Mouse (Mus musculus) hindbrain, embryonic 15.5 days (tissue): Measurements from ENCODE around the gene Med9. TPM values are rescaled to one million over a fixed set of nuclear protein-coding genes. Genes with fewer than 3 reads are reported as not detected.

Source experiments
- ATAC-seq: fragments of 200-750 bp; cut with Nextera tagmentation; 2 replicates; pipeline ENCODE4 v1.8.0; 2017; ENCODE audit warnings: low read depth, moderate number of reproducible peaks, moderate TSS enrichment; ENCODE audit not compliant: low FRiP score
- H3K27ac ChIP-seq: fragments of 300-500 bp; sonication (generic); replicated peaks from 2 replicates; pipeline ENCODE4 v1.5.1; 2015; ENCODE audit warnings: mild to moderate bottlenecking, inconsistent platforms
- H3K27me3 ChIP-seq: fragments of 300-500 bp; sonication (generic); 2 replicates; pipeline ENCODE4 v1.6.1; 2015; ENCODE audit warnings: control low read depth, inconsistent platforms
- H3K36me3 ChIP-seq: fragments of 300-500 bp; sonication (generic); 2 replicates; pipeline ENCODE4 v1.6.1; 2015; ENCODE audit warnings: control low read depth, inconsistent platforms
- H3K4me1 ChIP-seq: fragments of 300-500 bp; sonication (generic); replicated peaks from 2 replicates; pipeline ENCODE4 v1.6.1; 2015; ENCODE audit warnings: control low read depth, inconsistent platforms
- H3K4me2 ChIP-seq: fragments of 300-500 bp; sonication (generic); 2 replicates; pipeline ENCODE4 v1.6.1; 2015; ENCODE audit warnings: moderate library complexity, mild to moderate bottlenecking, inconsistent platforms
- H3K4me3 ChIP-seq: fragments of 300-500 bp; sonication (generic); 2 replicates; pipeline ENCODE4 v1.5.1; 2015; ENCODE audit warnings: mild to moderate bottlenecking, inconsistent platforms
- H3K9ac ChIP-seq: fragments of 300-500 bp; sonication (generic); 2 replicates; pipeline ENCODE4 v1.6.1; 2015; ENCODE audit warnings: inconsistent platforms
- H3K9me3 ChIP-seq: fragments of 300-500 bp; sonication (generic); 2 replicates; pipeline ENCODE4 v1.6.1; 2016; ENCODE audit warnings: control low read depth, inconsistent platforms
- WGBS: fragments of 180-500 bp; shearing (Covaris S2); methylation state at CpG from one replicate; pipeline ENCODE4 v1.1.7; 2015; 5-methylcytosine and 5-hydroxymethylcytosine counted together
- polyA plus RNA-seq: library from polyadenylated mRNA; unstranded; fragments of >200 nt; fragmentation: Nextera tagmentation; extraction: Ambion mirVana; gene quantifications from 2 replicates; pipeline ENCODE4 v1.2.1, GENCODE M21; 2015

The Med9 gene
- polyA plus RNA-seq, 1 experiment from 2014 or later = 38.0 TPM

DNA sequence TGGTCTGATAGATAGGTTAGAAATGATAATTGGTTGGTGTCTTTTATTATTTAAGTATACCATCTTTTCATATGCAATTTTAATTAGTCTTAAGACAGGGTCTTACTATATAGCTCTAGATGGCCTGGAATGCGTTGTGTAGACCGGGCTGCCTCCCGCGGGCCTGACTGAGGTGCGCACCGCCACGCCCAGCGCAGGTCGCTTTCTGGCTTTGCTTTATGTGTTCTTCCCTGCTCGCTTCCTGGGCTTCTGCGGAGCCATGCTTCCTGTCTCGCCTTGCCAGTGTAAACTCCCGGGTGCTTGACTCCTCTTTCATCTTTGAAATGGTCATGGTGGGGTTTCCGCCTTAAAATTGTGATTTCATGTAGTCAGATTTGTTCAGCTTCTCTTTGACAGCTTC lies 4.9 kb downstream of the Med9 start:
- Histone ChIP-seq H3K4me2 (no peak overlapping the region), H3K4me1 (peaks cover 11% of the 10 kb centered on the region), H3K9me3 (no peaks in the 10 kb centered on the region), H3K27me3 (no peaks in the 10 kb centered on the region), H3K36me3 (no peaks in the 10 kb centered on the region), H3K9ac (no peak overlapping the region), H3K27ac (no peak overlapping the region), H3K4me3 (no peak overlapping the region)
- WGBS = 92% methylated on average over 14 of the region's 14 CpGs
- ATAC-seq = no peak

- Histone ChIP-seq H3K4me1 (no peaks in the 10 kb centered on the region), H3K27ac (no peak overlapping the region), H3K27me3 (no peaks in the 10 kb centered on the region), H3K9ac (no peak overlapping the region), H3K9me3 (no peaks in the 10 kb centered on the region), H3K4me3 (no peak overlapping the region), H3K4me2 (no peak overlapping the region), H3K36me3 (peaks cover 11% of the 10 kb centered on the region; the same call in 1 of the 2 replicates)
- 84% methylated on average over 6 of the region's 6 CpGs for WGBS
- ATAC-seq = no peak
Observed at GRCm38 (mm10) chr11:59956749-59957148, 8.7 kb downstream of the Med9 start.

DNA sequence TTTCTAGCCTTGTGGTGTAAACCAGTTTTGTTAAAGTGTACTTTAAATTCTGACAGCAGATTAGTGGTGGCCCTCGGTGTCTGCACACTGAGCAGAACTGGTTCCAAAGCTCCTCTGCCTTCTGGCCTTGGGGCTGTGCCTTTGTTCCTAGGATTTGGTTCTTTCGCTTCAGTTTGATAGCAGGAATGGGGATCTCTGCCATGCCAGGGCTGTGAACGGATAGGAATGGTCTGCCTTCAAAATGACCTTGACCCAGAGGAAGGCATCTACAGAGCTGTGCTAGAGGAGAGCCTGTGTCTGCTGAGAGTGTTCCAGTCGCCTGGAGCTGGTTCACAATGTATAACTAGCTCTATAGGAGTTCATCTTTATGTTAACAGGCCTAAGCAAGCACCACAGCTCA lies 11.4 kb downstream of the Med9 start:
- ATAC-seq = no peak
- peaks cover 20% of the 10 kb centered on the region for H3K27me3 ChIP-seq
- no peaks in the 10 kb centered on the region for H3K9me3 ChIP-seq
- no peak overlapping the region for H3K4me3 ChIP-seq
- H3K4me2 ChIP-seq = no peak overlapping the region
- H3K27ac ChIP-seq = no peak overlapping the region
- peaks cover 11% of the 10 kb centered on the region; the same call in 1 of the 2 replicates for H3K36me3 ChIP-seq
- WGBS = 85% methylated on average over 4 of the region's 4 CpGs
- peaks cover 12% of the 10 kb centered on the region for H3K4me1 ChIP-seq
- H3K9ac ChIP-seq = no peak overlapping the region

DNA sequence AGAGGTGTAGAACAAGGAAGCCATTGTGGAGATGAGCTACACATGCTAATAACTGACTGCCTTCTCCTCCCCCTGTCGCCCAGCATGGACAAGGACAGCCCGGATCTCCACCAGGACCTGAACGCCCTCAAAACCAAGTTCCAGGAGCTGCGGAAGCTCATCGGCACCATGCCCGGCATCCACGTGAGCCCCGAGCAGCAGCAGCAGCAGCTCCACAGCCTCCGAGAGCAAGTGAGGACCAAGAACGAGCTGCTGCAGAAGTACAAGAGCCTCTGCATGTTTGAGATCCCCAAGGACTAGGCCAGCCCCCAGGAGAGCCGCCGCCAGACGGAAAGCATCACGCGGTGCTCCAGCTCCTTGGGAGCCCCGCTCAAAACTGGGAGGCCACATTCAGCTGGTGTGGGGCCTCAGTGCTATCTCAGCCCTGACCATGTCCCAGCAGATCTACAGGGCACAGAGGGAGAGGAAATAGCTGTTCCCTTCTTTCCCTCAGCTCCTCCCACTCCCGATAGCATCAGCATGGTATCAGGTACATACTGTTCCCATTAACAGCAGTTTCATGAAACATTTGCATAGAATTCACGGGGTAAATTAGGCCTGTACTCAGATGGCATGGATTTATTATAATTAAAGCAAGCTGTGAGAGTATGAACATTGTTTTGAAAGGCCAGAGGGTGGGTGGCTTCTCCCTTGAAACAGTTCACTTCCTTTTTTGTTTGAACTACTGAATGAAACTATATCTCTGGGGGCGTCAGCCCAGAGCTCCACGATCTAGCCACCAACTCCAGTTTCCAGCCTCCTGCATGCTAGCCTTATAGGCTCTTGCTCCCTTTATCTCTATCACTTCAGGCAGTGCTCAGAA lies 12.7 kb downstream of the Med9 start:
- H3K4me1 ChIP-seq = peaks cover 24% of the 10 kb centered on the region
- no peak overlapping the region for H3K9ac ChIP-seq
- H3K4me2 ChIP-seq = no peak overlapping the region
- peaks cover 27% of the 10 kb centered on the region for H3K27me3 ChIP-seq
- no peaks in the 10 kb centered on the region for H3K9me3 ChIP-seq
- peaks cover 11% of the 10 kb centered on the region; the same call in 1 of the 2 replicates for H3K36me3 ChIP-seq
- no peak overlapping the region for H3K4me3 ChIP-seq
- 88% methylated on average over 20 of the region's 20 CpGs for WGBS
- ATAC-seq = no peak
- H3K27ac ChIP-seq = no peak overlapping the region

- peaks cover 24% of the 10 kb centered on the region for H3K4me1 ChIP-seq
- H3K9me3 ChIP-seq = no peaks in the 10 kb centered on the region
- WGBS = 88% methylated on average over 9 of the region's 9 CpGs
- H3K36me3 ChIP-seq = peaks cover 11% of the 10 kb centered on the region; the same call in 1 of the 2 replicates
- H3K27ac ChIP-seq = no peak overlapping the region
- no peak overlapping the region for H3K9ac ChIP-seq
- peaks cover 27% of the 10 kb centered on the region for H3K27me3 ChIP-seq
- H3K4me2 ChIP-seq = no peak overlapping the region
- no peak for ATAC-seq
- H3K4me3 ChIP-seq = no peak overlapping the region
Observed at GRCm38 (mm10) chr11:59961338-59961875, 13.4 kb downstream of the Med9 start.

GRCm38 (mm10) chr11:59962590-59962989 lies 14.6 kb downstream of the Med9 start:
- Histone ChIP-seq H3K36me3 (peaks cover 11% of the 10 kb centered on the region; the same call in 1 of the 2 replicates), H3K4me2 (no peak overlapping the region), H3K4me3 (no peak overlapping the region), H3K9ac (no peak overlapping the region), H3K4me1 (peaks cover 24% of the 10 kb centered on the region), H3K9me3 (no peaks in the 10 kb centered on the region), H3K27ac (no peak overlapping the region), H3K27me3 (peaks cover 27% of the 10 kb centered on the region)
- ATAC-seq = no peak
- WGBS = 77% methylated on average over 3 of the region's 3 CpGs

DNA sequence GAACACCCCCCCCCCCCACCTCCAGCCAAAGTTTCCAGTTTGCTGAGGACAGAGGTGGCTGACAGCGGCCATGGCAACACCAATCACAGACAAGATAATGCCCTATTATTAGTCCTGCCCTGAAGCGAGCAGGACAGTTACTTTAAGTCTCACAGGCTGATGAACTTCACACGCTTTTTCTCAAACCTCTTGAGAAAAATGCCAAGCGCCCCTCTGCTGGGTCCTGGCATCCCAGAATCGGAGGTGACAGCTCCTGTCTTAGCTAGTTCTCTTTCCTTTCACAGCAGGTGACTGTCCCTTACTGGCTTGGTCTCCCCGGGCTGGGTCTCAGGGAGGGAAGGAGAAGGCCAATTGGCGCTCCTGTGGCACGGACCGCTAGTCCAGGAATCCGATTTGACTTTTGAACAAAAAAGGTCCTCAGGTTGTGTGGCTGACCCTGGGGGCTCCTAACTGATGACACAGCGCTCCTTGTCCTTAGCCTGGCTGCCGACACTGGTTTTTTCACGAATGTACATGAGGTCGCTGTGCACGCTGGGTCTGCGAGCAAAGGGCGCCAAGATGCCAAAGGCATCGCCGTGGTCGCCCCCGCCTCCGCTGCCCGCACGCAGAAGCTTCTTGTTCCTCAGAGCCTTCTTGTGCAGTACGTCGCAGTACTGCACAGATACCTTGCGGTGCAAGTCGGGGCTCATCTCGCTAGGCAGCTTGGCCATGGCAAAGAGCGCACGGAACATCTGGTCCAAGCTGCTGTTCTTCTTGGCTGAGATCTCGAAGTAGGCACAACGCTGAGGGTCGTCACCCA lies 15.6 kb downstream of the Med9 start:
- 5% methylated on average over 34 of the region's 34 CpGs for WGBS
- Histone ChIP-seq H3K9ac (peak overlapping the region; percentile 40), H3K27ac (no peak overlapping the region), H3K36me3 (peaks cover 11% of the 10 kb centered on the region; the same call in 1 of the 2 replicates), H3K4me3 (peak overlapping the region; percentile 41), H3K4me1 (peaks cover 24% of the 10 kb centered on the region), H3K4me2 (peak overlapping the region; percentile 96), H3K9me3 (no peaks in the 10 kb centered on the region), H3K27me3 (peaks cover 27% of the 10 kb centered on the region)
- ATAC-seq = no peak

- peaks cover 11% of the 10 kb centered on the region; the same call in 1 of the 2 replicates for H3K36me3 ChIP-seq
- 3% methylated on average over 33 of the region's 33 CpGs for WGBS
- peak overlapping the region; percentile 40 for H3K9ac ChIP-seq
- H3K4me2 ChIP-seq = peak overlapping the region; percentile 96
- no peak overlapping the region for H3K27ac ChIP-seq
- no peaks in the 10 kb centered on the region for H3K9me3 ChIP-seq
- peaks cover 27% of the 10 kb centered on the region for H3K27me3 ChIP-seq
- peaks cover 24% of the 10 kb centered on the region for H3K4me1 ChIP-seq
- no peak for ATAC-seq
- peak overlapping the region; percentile 41 for H3K4me3 ChIP-seq
Observed at GRCm38 (mm10) chr11:59964163-59964758, 16.3 kb downstream of the Med9 start.

- peak; percentile 59; the same call in 1 of the 2 replicates for ATAC-seq
Observed at GRCm38 (mm10) chr11:59964818-59965217, 16.8 kb downstream of the Med9 start, which contains the start of gene Rasd1. Gene Rasd1 (minus strand): TSS chr11:59964944.

GRCm38 (mm10) chr11:59965227-59966101 lies 17.5 kb downstream of the Med9 start:
- no peak; the same call in 1 of the 2 replicates for ATAC-seq
- WGBS = 24% methylated on average over 25 of the region's 25 CpGs
- peaks cover 27% of the 10 kb centered on the region for H3K27me3 ChIP-seq

More at GRCm38 (mm10) chr11:59964818-59965217, 16.8 kb downstream of the Med9 start, which contains the start of gene Rasd1:
- no peaks in the 10 kb centered on the region for H3K9me3 ChIP-seq
- H3K4me2 ChIP-seq = peak within 1 kb of the TSS; percentile 96
- no peak within 1 kb of the TSS for H3K27ac ChIP-seq
- H3K27me3 ChIP-seq = peaks cover 27% of the 10 kb centered on the region
- WGBS = under 1% methylated on average over 28 of the region's 28 CpGs
- H3K4me3 ChIP-seq = peak within 1 kb of the TSS; percentile 41
- H3K36me3 ChIP-seq = peaks cover 11% of the 10 kb centered on the region; the same call in 1 of the 2 replicates
- H3K9ac ChIP-seq = peak within 1 kb of the TSS; percentile 40
- peaks cover 24% of the 10 kb centered on the region for H3K4me1 ChIP-seq

More at GRCm38 (mm10) chr11:59965227-59966101, 17.5 kb downstream of the Med9 start:
- H3K27ac ChIP-seq = no peak overlapping the region
- H3K36me3 ChIP-seq = peaks cover 11% of the 10 kb centered on the region; the same call in 1 of the 2 replicates
- H3K4me3 ChIP-seq = peak overlapping the region; percentile 41
- peaks cover 24% of the 10 kb centered on the region for H3K4me1 ChIP-seq
- H3K9me3 ChIP-seq = no peaks in the 10 kb centered on the region
- H3K4me2 ChIP-seq = peak overlapping the region; percentile 96
- H3K9ac ChIP-seq = peak overlapping the region; percentile 40
